Mouse (Mus musculus) layer of hippocampus, adult 8-10 months (tissue): ENCODE results near the gene Rom1. TPM values are rescaled to one million over a fixed set of nuclear protein-coding genes. Genes with fewer than 3 reads are reported as not detected.
A peak's percentile ranks its signal among the peaks of the same experiment; 100 is the strongest.
"Not testable (repeated sequence)": the region's sequence is repeated elsewhere in the genome, so short reads cannot be mapped to it uniquely, and the experiment has no call there.

Experiments
- DNase-seq, 2 experiments: peaks; one replicate each; pipeline ENCODE4 v3.0.0; 2022; ENCODE audit warnings: low spot score in 2 of 2
- total RNA-seq, 4 experiments: library from RNA; stranded (reverse); gene quantifications; 2 replicates each; pipeline ENCODE4 v1.2.4; 2022

The Rom1 gene
- 1 to 10 TPM; 5.0 to 8.6 (median 6.4) TPM for total RNA-seq

- peak in 1 of 2 experiments; percentile 57 for DNase-seq
Observed at GRCm38 (mm10) chr19:8929224-8930088, at the start of gene Rom1, which contains the start of gene Eml3. Rom1 (minus strand) TSS chr19:8929356. Eml3 (plus strand) TSS chr19:8929552.

- DNase-seq, result no peak
Observed at GRCm38 (mm10) chr19:8976535-8976934, 47.4 kb upstream of the Rom1 start.

DNA sequence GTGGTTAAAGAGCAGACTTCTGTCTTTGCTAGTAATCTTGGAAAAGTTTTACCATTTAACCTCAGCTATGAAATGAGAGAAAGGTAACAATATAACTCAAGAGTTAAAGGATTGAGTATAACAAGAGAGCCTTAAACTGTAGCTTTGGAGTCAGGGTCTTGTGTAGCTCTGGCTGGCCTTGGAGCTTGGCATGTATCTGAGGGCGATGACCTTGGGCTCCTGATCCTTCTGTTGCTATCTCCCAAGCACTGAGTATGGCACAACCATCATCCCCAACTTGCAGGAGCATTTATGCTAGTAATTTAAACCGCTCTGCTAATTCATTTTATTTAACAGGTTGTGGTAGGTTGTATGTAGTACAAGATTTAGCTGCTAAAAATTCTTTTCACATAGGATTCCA, 46.3 kb upstream of the Rom1 start:
- no peak for DNase-seq

DNA sequence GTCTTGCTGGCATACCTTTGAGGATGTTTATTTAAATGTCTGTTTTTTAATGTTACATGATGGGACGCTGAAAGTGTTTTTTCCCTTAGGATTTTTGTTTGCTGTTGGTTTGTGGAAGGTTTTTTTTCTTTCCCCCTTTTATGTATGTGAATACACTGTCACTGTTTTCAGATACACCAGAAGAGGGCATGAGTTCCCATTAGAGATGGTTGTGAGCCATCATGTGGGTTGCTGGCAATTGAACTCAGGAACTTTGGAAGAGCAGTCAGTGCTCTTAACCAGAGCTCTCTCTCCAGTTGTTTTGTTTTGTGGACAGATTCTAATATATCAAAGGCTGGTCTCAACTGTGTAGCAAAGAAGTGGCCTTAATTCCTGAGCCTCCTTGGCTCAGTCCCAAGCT, 45.5 kb upstream of the Rom1 start:
- no peak for DNase-seq

DNA sequence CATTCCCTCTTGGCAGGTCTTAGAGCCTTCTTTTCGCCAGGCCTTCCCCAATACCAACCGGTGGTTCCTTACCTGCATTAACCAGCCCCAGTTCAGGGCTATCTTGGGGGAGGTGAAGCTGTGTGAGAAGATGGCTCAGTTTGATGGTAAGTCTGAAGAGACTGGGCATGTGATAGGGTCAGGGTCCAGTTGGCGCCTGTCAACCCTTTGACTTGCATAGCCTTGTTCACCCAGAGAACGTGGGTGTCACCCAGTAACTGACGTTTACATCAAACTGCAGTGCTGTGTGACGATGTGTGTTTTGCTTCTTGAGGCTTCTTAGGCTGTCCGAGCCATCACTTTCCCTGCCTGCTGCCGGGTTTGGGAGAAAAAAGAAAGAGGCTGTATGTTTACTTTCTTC, 43.3 kb upstream of the Rom1 start:
- DNase-seq, result not testable (repeated sequence)

GRCm38 (mm10) chr19:8967893-8968292, 38.7 kb upstream of the Rom1 start:
- no peak for DNase-seq

- no peak for DNase-seq
Observed at GRCm38 (mm10) chr19:8967373-8967743, 38.2 kb upstream of the Rom1 start.

DNA sequence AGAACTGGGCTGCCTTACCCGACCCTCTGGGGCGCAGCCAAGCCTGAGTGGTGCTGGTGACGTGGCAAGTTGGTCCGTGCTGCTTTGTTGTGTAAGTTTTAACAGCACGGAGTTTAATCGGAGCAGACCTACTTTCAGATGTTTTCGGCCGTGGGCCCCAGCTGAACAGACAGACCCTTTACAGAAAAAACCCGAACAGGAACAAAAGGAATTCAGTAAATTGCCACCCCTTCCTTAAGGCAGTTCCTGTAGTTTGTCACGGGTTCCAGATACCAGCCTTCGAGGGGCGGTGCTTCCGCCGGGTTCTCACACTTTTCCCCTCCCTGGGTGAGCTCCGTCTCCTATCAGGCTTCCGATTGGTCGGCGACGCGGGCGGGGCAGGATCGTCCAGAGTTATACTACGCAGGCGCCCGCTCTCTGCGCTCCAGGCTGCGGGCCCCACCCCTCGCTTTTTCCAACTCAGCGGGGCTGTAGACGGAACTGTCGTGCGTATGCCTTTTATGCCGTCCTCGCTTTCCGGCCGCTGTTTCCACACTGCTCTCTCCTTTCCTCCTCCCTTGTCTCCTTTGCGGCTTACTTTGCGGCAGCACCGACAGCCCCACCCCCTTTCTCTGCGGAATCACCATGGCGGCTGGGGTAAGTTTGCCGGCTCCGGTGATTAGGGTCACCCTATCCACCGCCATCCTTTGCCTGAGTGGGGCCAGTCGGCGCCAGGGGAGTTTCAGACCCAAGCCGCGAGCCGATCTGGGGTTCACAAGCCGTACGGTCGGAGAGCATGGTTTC, 37.6 kb upstream of the Rom1 start, which contains the start of gene Eef1g:
Gene Eef1g (plus strand): TSS at position 452 of the 783 bp plus-strand sequence.
- peak; percentile 99 to 100 for DNase-seq

DNA sequence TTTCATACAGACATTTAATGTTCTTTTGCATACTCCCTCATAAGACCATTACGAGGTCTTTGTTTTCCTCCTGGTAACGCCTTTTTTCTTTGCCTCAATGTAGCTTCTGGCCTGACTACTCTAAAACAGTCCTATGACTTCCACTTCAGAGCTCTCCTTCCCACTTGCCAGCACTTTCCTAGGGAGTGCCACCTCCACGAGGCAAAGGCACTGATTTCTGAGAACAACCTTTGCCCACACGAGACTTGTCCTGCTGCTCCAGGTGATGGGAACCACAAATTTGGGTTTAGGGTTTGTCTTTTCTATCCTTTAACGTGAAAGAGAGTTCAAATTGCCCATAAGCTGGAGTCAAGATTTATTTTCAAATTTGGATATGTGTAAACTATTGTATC, 37.0 kb upstream of the Rom1 start:
- no peak for DNase-seq

DNA sequence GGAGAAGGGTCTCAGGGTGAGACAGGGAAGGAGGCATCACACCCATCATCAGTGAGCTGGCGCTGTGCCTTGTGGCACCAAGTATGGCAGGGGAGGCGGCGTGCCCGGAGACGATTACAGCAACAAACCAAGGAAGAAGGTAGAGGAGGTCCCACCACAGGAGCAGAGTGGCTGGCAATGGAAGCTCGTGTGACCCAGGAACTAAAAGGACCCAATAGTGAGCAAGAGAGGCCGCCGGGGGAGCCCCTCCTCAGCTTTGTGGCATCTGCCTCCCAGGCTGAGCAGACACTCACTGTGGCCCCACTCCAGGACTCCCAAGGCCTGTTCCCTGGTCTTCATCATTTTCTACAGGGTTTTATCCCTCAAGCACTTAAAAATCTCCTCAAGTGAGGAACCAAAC, 36.6 kb upstream of the Rom1 start:
- DNase-seq, result no peak

- DNase-seq, result no peak
Observed at GRCm38 (mm10) chr19:8965075-8965474, 35.9 kb upstream of the Rom1 start.

DNA sequence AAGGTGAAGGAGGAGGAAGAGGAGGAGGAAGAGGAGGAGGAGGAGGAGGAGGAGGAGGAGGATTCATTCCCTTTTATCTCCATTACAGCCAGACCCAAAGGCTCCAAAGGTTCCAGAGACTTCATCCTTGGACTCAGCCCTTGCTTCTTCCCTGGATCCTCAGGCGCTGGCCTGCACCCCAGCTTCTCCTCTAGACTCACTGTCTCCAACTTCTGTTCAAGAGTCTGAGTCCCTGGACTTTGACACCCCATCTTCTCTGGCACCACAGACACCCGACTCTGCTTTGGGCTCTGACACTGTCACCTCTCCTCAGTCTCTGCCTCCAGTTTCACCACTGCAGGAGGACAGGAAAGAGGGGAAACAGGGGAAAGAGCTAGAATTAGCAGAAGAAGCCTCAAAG, 33.1 kb upstream of the Rom1 start:
- no peak for DNase-seq

- DNase-seq, result no peak
Observed at GRCm38 (mm10) chr19:8954171-8954570, 25.0 kb upstream of the Rom1 start.

- DNase-seq, result peak; percentile 94 to 97
Observed at GRCm38 (mm10) chr19:8953135-8954039, 24.2 kb upstream of the Rom1 start, which contains the start of gene Tut1. Tut1 (plus strand) TSS chr19:8953847.

DNA sequence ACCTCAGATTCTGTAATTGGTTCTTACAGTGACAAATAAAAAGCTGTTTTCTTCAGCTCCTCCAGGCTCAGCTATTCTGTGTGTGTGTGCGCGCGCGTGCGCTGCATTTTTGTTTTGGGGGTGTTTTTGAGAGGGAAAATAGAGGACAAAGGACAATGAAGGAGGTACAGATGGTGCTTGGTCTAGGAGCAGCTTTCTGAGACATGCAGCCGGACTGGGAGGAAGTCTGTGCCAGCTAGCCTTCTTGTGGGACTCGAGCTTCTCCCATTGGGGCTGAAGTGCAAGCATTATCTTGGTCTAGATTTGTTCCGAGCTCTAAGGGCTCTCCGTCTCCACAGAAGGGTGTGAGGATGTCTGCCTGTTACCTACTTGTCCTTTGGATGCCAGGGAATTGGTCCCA, 23.1 kb upstream of the Rom1 start:
- no peak for DNase-seq

- DNase-seq, result no peak
Observed at GRCm38 (mm10) chr19:8950190-8950589, 21.0 kb upstream of the Rom1 start.

DNA sequence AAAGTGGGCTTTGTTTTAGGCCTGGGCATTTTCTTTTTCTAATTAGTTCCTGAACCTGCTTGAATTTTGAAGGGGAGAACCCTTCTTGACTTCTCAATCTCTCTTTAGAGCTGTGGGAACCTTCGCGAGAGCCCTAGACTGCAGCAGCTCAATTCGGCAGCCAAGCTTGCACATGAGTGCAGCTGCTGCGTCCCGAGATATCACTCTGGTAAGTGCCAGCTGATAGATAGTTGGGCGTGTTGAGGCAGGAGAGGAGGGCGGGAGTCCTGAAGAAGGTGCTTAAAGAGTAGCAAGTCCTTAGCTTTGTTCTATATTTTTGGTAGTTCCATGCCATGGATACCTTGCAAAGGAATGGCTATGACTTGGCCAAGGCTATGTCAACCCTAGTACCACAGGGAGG, 17.8 kb upstream of the Rom1 start:
- no peak for DNase-seq

DNA sequence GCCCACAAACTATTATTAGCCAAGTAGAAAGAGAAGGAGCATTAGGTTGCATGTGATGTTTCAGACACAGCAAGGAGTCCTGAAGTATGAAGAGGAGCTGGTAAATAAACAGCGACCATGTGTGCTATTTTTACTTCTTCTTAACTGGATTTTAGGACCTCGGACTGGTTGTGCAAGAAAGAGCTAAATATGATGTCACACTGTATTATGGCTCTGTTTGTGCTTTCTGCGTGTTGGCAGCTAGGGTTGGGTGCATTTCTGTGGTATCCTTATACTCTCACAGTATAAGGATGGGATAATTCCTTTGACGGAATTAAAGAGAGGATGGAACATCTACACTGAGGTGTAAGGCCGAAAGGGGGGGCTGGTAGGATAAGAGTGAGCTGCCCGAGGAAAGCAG, 16.1 kb upstream of the Rom1 start:
- DNase-seq, result no peak

- DNase-seq, result no peak
Observed at GRCm38 (mm10) chr19:8944750-8945149, 15.6 kb upstream of the Rom1 start.

- DNase-seq, result no peak
Observed at GRCm38 (mm10) chr19:8944062-8944461, 14.9 kb upstream of the Rom1 start.

DNA sequence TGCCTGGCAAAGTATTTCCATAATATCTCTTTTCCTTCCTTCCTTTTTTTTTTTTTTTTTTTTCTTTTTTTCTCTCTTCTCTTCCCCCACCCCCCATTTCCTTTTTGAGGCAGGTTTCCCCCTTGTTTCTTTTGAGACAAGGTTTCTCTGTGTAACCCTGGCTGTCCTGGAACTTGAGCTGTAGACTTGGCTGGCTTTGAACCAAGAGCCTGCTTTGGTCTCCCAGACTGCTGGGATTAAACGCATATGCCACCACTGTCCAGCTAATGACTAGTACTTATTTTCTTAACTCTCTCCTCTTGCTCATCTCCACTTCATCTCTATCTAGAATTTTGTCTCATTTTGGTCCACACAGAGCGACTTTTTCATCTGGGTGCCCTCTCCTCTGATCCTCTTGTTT, 13.9 kb upstream of the Rom1 start:
- no peak for DNase-seq
